Mouse (Mus musculus) bone marrow macrophage, adult 2 months (primary cell): Measurements from ENCODE around the gene Ammecr1.

Experiments
- CTCF ChIP-seq: IDR thresholded peaks from 2 replicates; pipeline ENCODE4 v1.5.1; 2012; ENCODE audit warnings: low read depth, mild to moderate bottlenecking, low read length, moderate library complexity
- POLR2A ChIP-seq: IDR thresholded peaks from 2 replicates; pipeline ENCODE4 v1.6.1; 2012; ENCODE audit warnings: mild to moderate bottlenecking, low read depth, low read length, borderline replicate concordance

DNA sequence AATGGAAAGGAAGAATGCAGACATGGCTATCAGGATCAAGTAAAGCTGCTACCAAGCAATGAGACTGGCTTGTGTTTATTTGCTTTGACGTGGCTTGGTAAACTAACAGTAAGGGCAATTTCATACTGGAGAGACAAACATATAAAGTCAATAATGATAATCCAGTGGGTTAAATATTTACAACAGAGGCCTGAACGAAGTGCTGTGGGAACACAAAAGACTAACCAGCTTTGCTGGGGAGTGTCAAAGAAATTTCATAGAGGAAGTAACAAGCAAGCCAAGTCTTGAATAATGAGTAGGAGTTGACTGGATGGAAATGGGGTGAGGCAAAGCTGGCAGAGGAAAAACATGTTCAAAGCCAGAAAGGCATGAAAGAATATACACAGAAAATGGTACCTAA is 63.9 kb downstream of the Ammecr1 start:
- TF ChIP-seq CTCF = no peak
- no peak for TF ChIP-seq POLR2A
